Mouse (Mus musculus) intestine, embryonic 16.5 days (tissue): ENCODE measurements around the gene Pcdh18. TPM values are rescaled to one million over a fixed set of nuclear protein-coding genes. Genes with fewer than 3 reads are reported as not detected.

ENCODE experiments used
- ATAC-seq: fragments of 200-750 bp; cut with Nextera tagmentation; 2 replicates; pipeline ENCODE4 v1.8.0; 2017; ENCODE audit warnings: moderate TSS enrichment, moderate library complexity
- H3K27ac ChIP-seq: fragments of 300-500 bp; sonication (generic); 2 replicates; pipeline ENCODE4 v1.5.1; 2014; ENCODE audit warnings: mild to moderate bottlenecking, low read length
- H3K27me3 ChIP-seq: fragments of 300-500 bp; sonication (generic); replicated peaks from 2 replicates; pipeline ENCODE4 v1.6.1; 2014; ENCODE audit warnings: low read length, control low read depth, mixed read lengths; ENCODE audit not compliant: control insufficient read depth, insufficient read depth
- H3K36me3 ChIP-seq: fragments of 300-500 bp; sonication (generic); 2 replicates; pipeline ENCODE4 v1.6.1; 2014; ENCODE audit warnings: low read length, control low read depth; ENCODE audit not compliant: control insufficient read depth, insufficient read depth
- H3K4me1 ChIP-seq: fragments of 300-500 bp; sonication (generic); 2 replicates; pipeline ENCODE4 v1.6.1; 2014; ENCODE audit warnings: low read length, control low read depth, mixed read lengths; ENCODE audit not compliant: control insufficient read depth, insufficient read depth
- H3K4me2 ChIP-seq: fragments of 300-500 bp; sonication (generic); 2 replicates; pipeline ENCODE4 v1.6.1; 2014; ENCODE audit warnings: low read depth, low read length, control low read depth
- H3K4me3 ChIP-seq: fragments of 300-500 bp; sonication (generic); 2 replicates; pipeline ENCODE4 v1.5.1; 2014; ENCODE audit warnings: mild to moderate bottlenecking, low read length
- H3K9ac ChIP-seq: fragments of 300-500 bp; sonication (generic); 2 replicates; pipeline ENCODE4 v1.6.1; 2014; ENCODE audit warnings: low read depth, low read length
- H3K9me3 ChIP-seq: fragments of 300-500 bp; sonication (generic); 2 replicates; pipeline ENCODE4 v1.6.1; 2016; ENCODE audit warnings: low read length, control low read depth; ENCODE audit not compliant: control insufficient read depth
- WGBS: fragments of 180-500 bp; shearing (Covaris S2); extraction: QIAGEN DNeasy Blood & Tissue Kit; methylation state at CpG from one replicate; pipeline ENCODE4 v1.1.7; 2014; 5-methylcytosine and 5-hydroxymethylcytosine counted together
- polyA plus RNA-seq: library from polyadenylated mRNA; unstranded; fragments of >200 nt; fragmentation: Nextera tagmentation; extraction: Ambion mirVana; gene quantifications from 2 replicates; pipeline ENCODE4 v1.2.1, GENCODE M21; 2015

Pcdh18 gene
- polyA plus RNA-seq, 1 experiment from 2014 or later = 30.6 TPM

- peak; percentile 32; the same call in 1 of the 2 replicates for ATAC-seq
Measured at GRCm38 (mm10) chr3:49755986-49756845, 909 bp downstream of the Pcdh18 start.

DNA sequence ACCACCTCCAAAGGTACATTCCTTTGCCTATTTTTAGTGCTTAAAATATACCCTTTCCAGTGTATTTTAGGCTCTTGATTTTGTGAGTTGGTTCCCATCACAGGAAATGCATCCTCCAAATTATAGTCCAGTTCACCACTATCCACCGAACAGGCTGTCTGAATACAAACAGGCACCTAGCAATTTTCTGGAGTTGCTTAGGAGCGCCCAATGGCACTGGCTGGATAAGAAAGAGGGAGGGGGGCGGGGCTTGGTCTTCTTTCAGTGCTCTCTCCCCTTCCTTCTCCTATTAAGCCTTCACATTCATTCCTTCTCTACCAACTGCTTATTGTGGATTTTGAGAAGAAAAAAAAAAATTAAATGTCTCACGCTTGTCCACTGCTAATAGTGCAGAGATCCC is 4.4 kb downstream of the Pcdh18 start:
- 61% methylated on average over 4 of the region's 4 CpGs for WGBS
- Histone ChIP-seq H3K9ac (peak overlapping the region; percentile 59; the same call in 1 of the 2 replicates), H3K4me1 (no peaks in the 10 kb centered on the region), H3K27me3 (no peaks in the 10 kb centered on the region), H3K9me3 (no peaks in the 10 kb centered on the region), H3K4me3 (peak overlapping the region; percentile 67), H3K4me2 (peak overlapping the region; percentile 73), H3K36me3 (no peaks in the 10 kb centered on the region), H3K27ac (no peak overlapping the region)
- no peak for ATAC-seq

More at GRCm38 (mm10) chr3:49755986-49756845, 909 bp downstream of the Pcdh18 start:
- Histone ChIP-seq H3K27ac (peak overlapping the region; percentile 97), H3K4me2 (peak overlapping the region; percentile 73), H3K4me1 (no peaks in the 10 kb centered on the region), H3K9me3 (no peaks in the 10 kb centered on the region), H3K4me3 (peak overlapping the region; percentile 67), H3K27me3 (no peaks in the 10 kb centered on the region), H3K36me3 (no peaks in the 10 kb centered on the region), H3K9ac (peak overlapping the region; percentile 80)
- WGBS = 3% methylated on average over 36 of the region's 36 CpGs

GRCm38 (mm10) chr3:49749491-49750284 is 7.4 kb downstream of the Pcdh18 start:
- no peaks in the 10 kb centered on the region for H3K9me3 ChIP-seq
- no peak overlapping the region for H3K4me3 ChIP-seq
- no peak for ATAC-seq
- no peak overlapping the region for H3K4me2 ChIP-seq
- H3K36me3 ChIP-seq = peaks cover 4% of the 10 kb centered on the region
- WGBS = 57% methylated on average over 8 of the region's 8 CpGs
- H3K27me3 ChIP-seq = no peaks in the 10 kb centered on the region
- no peak overlapping the region for H3K9ac ChIP-seq
- no peaks in the 10 kb centered on the region for H3K4me1 ChIP-seq
- H3K27ac ChIP-seq = no peak overlapping the region

DNA sequence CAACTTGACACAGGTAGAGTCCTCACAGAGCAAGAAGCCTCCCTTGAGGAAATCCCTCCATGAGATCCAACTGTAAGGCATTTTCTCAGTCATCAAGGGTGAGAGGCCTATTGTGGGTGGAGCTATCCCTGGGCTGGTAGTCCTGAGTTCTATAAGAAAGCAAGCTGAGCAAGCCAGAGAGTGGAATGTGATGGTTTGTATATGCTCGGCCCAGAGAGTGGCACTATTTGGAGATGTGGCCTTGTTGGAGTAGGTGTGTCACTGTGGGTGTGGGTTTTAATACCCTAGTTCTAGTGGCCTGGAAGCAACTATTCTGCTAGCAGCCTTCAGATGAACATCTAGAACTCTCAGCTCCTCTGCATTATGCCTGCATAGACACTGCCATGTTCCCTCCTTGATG is 9.1 kb downstream of the Pcdh18 start:
- Histone ChIP-seq H3K9me3 (no peaks in the 10 kb centered on the region), H3K36me3 (peaks cover 6% of the 10 kb centered on the region), H3K4me2 (no peak overlapping the region), H3K4me3 (no peak overlapping the region), H3K27ac (no peak overlapping the region), H3K27me3 (no peaks in the 10 kb centered on the region), H3K4me1 (no peaks in the 10 kb centered on the region), H3K9ac (no peak overlapping the region)
- ATAC-seq = no peak
- WGBS = 85% methylated on average over 1 of the region's 1 CpGs

DNA sequence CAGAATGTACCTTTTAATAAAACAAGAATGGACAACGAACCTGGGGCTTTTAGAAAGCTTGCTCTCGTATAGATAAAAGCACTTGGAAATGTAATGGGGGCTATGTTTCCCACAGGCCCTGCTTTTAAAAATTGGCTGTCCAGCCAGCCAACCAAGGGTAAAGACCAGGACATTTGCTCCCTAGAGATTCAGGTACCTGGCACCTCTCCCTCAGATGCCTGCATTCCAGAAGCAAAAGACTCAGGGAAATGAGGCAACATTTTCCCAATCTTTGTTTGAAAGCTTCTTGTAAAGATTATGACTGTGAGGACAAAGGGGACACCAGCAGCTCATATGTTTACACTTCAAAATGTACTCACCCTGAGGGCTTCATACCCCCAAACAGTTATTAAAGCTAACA is 18.1 kb downstream of the Pcdh18 start:
- Histone ChIP-seq H3K27ac (no peak overlapping the region), H3K4me3 (no peak overlapping the region), H3K36me3 (no peaks in the 10 kb centered on the region), H3K9me3 (no peaks in the 10 kb centered on the region), H3K4me1 (no peaks in the 10 kb centered on the region), H3K9ac (no peak overlapping the region), H3K4me2 (no peak overlapping the region), H3K27me3 (no peaks in the 10 kb centered on the region)
- 51% methylated on average over 2 of the region's 2 CpGs for WGBS
- ATAC-seq = no peak

DNA sequence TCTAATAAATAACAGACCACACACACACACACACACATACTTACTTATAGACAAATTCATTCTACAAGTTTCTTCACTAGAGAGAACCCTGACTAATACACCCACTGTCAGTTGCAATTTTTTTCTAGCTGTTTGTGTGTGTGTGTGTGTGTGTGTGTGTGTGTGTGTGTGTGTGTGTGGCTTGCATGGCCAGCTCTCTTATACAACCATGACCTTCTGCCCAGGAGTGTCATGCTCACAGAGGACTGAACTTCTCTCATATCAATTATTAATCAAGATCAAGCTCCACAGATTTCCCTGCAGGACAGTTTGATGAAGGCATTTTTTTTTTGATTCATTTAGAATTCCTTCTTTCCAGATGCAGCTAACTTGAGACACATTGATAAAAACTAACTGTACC is 18.6 kb downstream of the Pcdh18 start:
- no peaks in the 10 kb centered on the region for H3K4me1 ChIP-seq
- no peaks in the 10 kb centered on the region for H3K36me3 ChIP-seq
- no peaks in the 10 kb centered on the region for H3K27me3 ChIP-seq
- ATAC-seq = no peak
- H3K9me3 ChIP-seq = no peaks in the 10 kb centered on the region
- no peak overlapping the region for H3K4me2 ChIP-seq
- H3K9ac ChIP-seq = no peak overlapping the region
- no peak overlapping the region for H3K4me3 ChIP-seq
- no peak overlapping the region for H3K27ac ChIP-seq

DNA sequence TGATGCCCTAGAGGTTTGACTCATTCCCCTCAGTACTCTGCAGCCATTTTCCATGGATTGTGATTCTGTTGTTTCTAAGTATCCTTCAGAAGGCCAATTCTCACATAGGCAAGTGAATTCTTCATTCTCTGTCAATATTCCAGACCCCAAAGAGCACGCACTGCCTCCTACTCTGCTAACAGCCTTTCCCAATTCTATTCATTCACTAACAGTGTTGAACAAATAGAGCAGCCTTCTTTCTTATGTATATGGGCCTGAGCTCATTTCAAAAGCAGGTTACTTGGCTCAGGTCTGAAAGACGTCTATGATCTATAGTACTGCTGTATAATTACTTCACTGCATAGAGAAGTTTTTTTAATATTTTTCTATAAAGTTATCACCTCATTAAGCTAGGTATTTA is 50.6 kb downstream of the Pcdh18 start:
- 74% methylated on average over 2 of the region's 2 CpGs for WGBS
- H3K27ac ChIP-seq = no peak overlapping the region
- no peaks in the 10 kb centered on the region for H3K4me1 ChIP-seq
- H3K9me3 ChIP-seq = no peaks in the 10 kb centered on the region
- no peaks in the 10 kb centered on the region for H3K27me3 ChIP-seq
- no peak overlapping the region for H3K9ac ChIP-seq
- H3K36me3 ChIP-seq = no peaks in the 10 kb centered on the region
- H3K4me3 ChIP-seq = no peak overlapping the region
- no peak for ATAC-seq
- no peak overlapping the region for H3K4me2 ChIP-seq

GRCm38 (mm10) chr3:49699951-49700350 is 57.2 kb downstream of the Pcdh18 start:
- no peaks in the 10 kb centered on the region for H3K36me3 ChIP-seq
- H3K9ac ChIP-seq = no peak overlapping the region
- H3K9me3 ChIP-seq = no peaks in the 10 kb centered on the region
- no peaks in the 10 kb centered on the region for H3K27me3 ChIP-seq
- H3K27ac ChIP-seq = no peak overlapping the region
- H3K4me3 ChIP-seq = no peak overlapping the region
- H3K4me2 ChIP-seq = no peak overlapping the region
- WGBS = 49% methylated on average over 2 of the region's 2 CpGs
- no peaks in the 10 kb centered on the region for H3K4me1 ChIP-seq
- no peak for ATAC-seq
